Mouse (Mus musculus) heart, adult 2 months (tissue): ENCODE data around the gene Itsn1.

ENCODE experiments used
- EP300 ChIP-seq: fragments of 200-500 bp; IDR thresholded peaks from 2 replicates; pipeline ENCODE4 v1.6.1; 2011; ENCODE audit warnings: low read depth, low read length, control low read depth; ENCODE audit not compliant: insufficient read depth
- POLR2A ChIP-seq: fragments of 200-500 bp; IDR thresholded peaks from 2 replicates; pipeline ENCODE4 v1.6.1; 2011; ENCODE audit warnings: mild to moderate bottlenecking, low read depth, low read length, control low read depth; ENCODE audit not compliant: insufficient read depth

- TF ChIP-seq POLR2A (no peak), EP300 (no peak)
Observed at GRCm38 (mm10) chr16:91889831-91890230, 160.8 kb downstream of the Itsn1 start.
